Mouse (Mus musculus): ENCODE measurements around the gene Tnxb. TPM values are rescaled to one million over a fixed set of nuclear protein-coding genes. Genes with fewer than 3 reads are reported as not detected.

The Tnxb gene
- polyA plus RNA-seq, 1 experiment from 2014 or later = 0.38 TPM

- ATAC-seq (ENCODE audit: insufficient read depth) = no peak
- H3K4me3 ChIP-seq (ENCODE audit: low read depth, low read length) = no peak overlapping the region
- no peak overlapping the region for H3K9ac ChIP-seq
- H3K36me3 ChIP-seq (ENCODE audit: insufficient read depth) = no peaks in the 10 kb centered on the region
- H3K4me2 ChIP-seq = no peak overlapping the region
- H3K27ac ChIP-seq (ENCODE audit: low read depth) = no peak overlapping the region
- H3K27me3 ChIP-seq (ENCODE audit: insufficient read depth, low read length) = peaks cover 19% of the 10 kb centered on the region
- no peaks in the 10 kb centered on the region for H3K9me3 ChIP-seq (ENCODE audit: low read depth, low read length)
- 54% methylated on average over 1 of the region's 1 CpGs for WGBS
- TF ChIP-seq CTCF (IDR thresholded peaks at IDR 0.05; ENCODE audit: low read depth) = no peak
- no peak for DNase-seq
- H3K4me1 ChIP-seq (ENCODE audit: insufficient read depth) = no peaks in the 10 kb centered on the region; the same call in 1 of the 2 replicates
Measured at GRCm38 (mm10) chr17:34663558-34663957, 6.8 kb upstream of the Tnxb start.

GRCm38 (mm10) chr17:34664472-34664871 is 5.9 kb upstream of the Tnxb start:
- WGBS = 63% methylated on average over 7 of the region's 7 CpGs
- no peak for ATAC-seq (ENCODE audit: insufficient read depth)
- Histone ChIP-seq H3K36me3 (ENCODE audit: insufficient read depth) (no peaks in the 10 kb centered on the region), H3K4me1 (ENCODE audit: insufficient read depth) (no peaks in the 10 kb centered on the region; the same call in 1 of the 2 replicates), H3K4me3 (ENCODE audit: low read depth, low read length) (no peak overlapping the region), H3K27me3 (ENCODE audit: insufficient read depth, low read length) (peaks cover 14% of the 10 kb centered on the region), H3K9ac (no peak overlapping the region), H3K9me3 (ENCODE audit: low read depth, low read length) (no peaks in the 10 kb centered on the region), H3K27ac (ENCODE audit: low read depth) (no peak overlapping the region), H3K4me2 (no peak overlapping the region)
- TF ChIP-seq CTCF (IDR thresholded peaks at IDR 0.05; ENCODE audit: low read depth) = no peak
- no peak for DNase-seq

GRCm38 (mm10) chr17:34671151-34672066 is 1.1 kb downstream of the Tnxb start:
- Histone ChIP-seq H3K9me3 (ENCODE audit: low read depth, low read length) (no peaks in the 10 kb centered on the region), H3K4me3 (ENCODE audit: low read depth, low read length) (peak overlapping the region; percentile 33), H3K4me1 (ENCODE audit: insufficient read depth) (no peaks in the 10 kb centered on the region; the same call in 1 of the 2 replicates), H3K36me3 (ENCODE audit: insufficient read depth) (no peaks in the 10 kb centered on the region), H3K9ac (no peak overlapping the region; the same call in 1 of the 2 replicates), H3K4me2 (peak overlapping the region; percentile 64), H3K27ac (ENCODE audit: low read depth) (no peak overlapping the region), H3K27me3 (ENCODE audit: insufficient read depth, low read length) (peaks cover 59% of the 10 kb centered on the region)
- TF ChIP-seq CTCF (IDR thresholded peaks at IDR 0.05; ENCODE audit: low read depth) = peak; percentile 55
- DNase-seq (peak; percentile 54), ATAC-seq (ENCODE audit: insufficient read depth) (peak; percentile 26; the same call in 1 of the 2 replicates)
- 7% methylated on average over 93 of the region's 93 CpGs for WGBS

DNA sequence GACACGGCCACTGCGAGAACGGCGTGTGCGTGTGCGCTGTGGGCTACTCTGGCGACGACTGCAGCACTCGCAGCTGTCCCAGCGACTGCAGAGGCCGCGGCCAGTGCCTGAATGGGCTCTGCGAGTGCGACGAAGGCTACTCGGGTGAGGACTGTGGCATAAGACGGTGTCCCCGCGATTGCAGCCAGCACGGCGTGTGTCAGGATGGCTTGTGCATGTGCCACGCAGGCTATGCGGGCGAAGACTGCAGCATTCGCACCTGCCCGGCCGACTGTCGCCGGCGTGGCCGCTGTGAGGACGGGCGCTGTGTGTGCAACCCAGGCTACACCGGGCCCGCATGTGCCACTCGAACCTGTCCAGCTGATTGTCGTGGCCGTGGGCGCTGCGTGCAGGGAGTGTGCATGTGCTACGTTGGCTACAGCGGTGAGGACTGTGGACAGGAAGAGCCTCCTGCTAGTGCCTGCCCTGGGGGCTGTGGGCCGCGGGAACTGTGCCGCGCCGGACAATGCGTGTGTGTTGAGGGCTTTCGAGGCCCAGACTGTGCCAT is 2.0 kb downstream of the Tnxb start:
- DNase-seq (no peak), ATAC-seq (ENCODE audit: insufficient read depth) (no peak)
- no peaks in the 10 kb centered on the region; the same call in 1 of the 2 replicates for H3K4me1 ChIP-seq (ENCODE audit: insufficient read depth)
- 29% methylated on average over 49 of the region's 49 CpGs for WGBS
- H3K9ac ChIP-seq = no peak overlapping the region
- no peaks in the 10 kb centered on the region for H3K9me3 ChIP-seq (ENCODE audit: low read depth, low read length)
- no peaks in the 10 kb centered on the region for H3K36me3 ChIP-seq (ENCODE audit: insufficient read depth)
- peaks cover 61% of the 10 kb centered on the region for H3K27me3 ChIP-seq (ENCODE audit: insufficient read depth, low read length)
- no peak overlapping the region for H3K27ac ChIP-seq (ENCODE audit: low read depth)
- peak overlapping the region; percentile 33 for H3K4me3 ChIP-seq (ENCODE audit: low read depth, low read length)
- H3K4me2 ChIP-seq = peak overlapping the region; percentile 64
- no peak for TF ChIP-seq CTCF (IDR thresholded peaks at IDR 0.05; ENCODE audit: low read depth)

DNA sequence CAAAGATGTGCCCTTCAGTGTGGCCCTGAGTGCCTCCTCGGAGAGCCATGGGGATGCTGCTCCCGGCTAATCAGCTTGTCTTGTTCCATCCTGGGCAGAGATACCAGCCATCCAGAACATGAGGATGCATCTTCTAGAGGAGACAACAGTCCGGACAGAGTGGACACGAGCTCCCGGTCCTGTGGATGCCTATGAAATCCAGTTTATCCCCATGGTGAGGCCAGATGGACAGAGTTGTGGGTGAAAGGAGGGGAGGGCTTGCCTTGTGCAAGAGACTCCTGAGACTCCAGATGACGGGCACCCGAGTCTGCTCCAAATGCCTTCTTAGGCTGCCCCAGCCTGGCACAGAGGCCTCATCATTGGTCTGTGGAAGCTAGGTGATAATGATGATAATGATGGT is 2.8 kb downstream of the Tnxb start:
- DNase-seq = no peak
- Histone ChIP-seq H3K27ac (ENCODE audit: low read depth) (no peak overlapping the region), H3K4me3 (ENCODE audit: low read depth, low read length) (no peak overlapping the region), H3K4me2 (no peak overlapping the region), H3K36me3 (ENCODE audit: insufficient read depth) (no peaks in the 10 kb centered on the region), H3K9me3 (ENCODE audit: low read depth, low read length) (no peaks in the 10 kb centered on the region), H3K4me1 (ENCODE audit: insufficient read depth) (no peaks in the 10 kb centered on the region; the same call in 1 of the 2 replicates), H3K27me3 (ENCODE audit: insufficient read depth, low read length) (peaks cover 60% of the 10 kb centered on the region), H3K9ac (no peak overlapping the region)
- no peak for ATAC-seq (ENCODE audit: insufficient read depth)
- 84% methylated on average over 7 of the region's 7 CpGs for WGBS
- no peak for TF ChIP-seq CTCF (IDR thresholded peaks at IDR 0.05; ENCODE audit: low read depth)

DNA sequence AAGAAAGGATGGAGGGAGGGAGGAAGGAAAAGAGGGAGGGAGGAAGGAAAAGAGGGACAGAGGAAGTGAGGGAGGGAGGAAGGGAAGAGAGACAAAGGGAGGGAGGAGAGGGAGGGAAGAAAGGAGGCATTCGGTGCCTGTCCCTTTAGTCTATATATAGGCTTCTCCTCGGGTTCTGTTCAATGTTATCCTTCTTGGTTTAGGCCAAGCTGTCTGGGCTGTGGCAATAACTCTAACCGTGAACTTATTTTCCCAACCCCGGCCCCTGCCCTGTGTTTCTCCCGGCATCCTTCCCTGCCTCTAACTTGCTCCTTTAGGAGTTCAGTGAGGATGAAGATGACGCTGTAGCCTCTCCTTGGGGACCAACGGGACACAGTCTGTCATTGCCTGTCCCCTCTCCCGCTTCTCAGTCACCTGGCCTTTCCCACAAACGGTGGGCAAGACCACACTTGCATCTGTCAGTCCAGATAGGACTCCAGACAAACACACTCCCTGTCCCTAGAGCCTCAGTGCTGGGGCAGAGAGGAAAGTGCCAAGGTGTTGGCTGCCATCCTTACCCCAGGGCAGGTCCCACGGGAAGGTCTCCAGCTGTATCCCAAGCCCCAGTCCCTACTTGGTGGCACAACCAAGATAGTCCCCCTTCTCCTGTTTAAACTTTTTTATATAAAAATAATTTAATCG is 4.3 kb downstream of the Tnxb start:
- no peak overlapping the region for H3K4me3 ChIP-seq (ENCODE audit: low read depth, low read length)
- no peak for ATAC-seq (ENCODE audit: insufficient read depth)
- 39% methylated on average over 11 of the region's 11 CpGs for WGBS
- no peak overlapping the region for H3K27ac ChIP-seq (ENCODE audit: low read depth)
- H3K9ac ChIP-seq = no peak overlapping the region
- TF ChIP-seq CTCF (IDR thresholded peaks at IDR 0.05; ENCODE audit: low read depth) = no peak
- H3K36me3 ChIP-seq (ENCODE audit: insufficient read depth) = no peaks in the 10 kb centered on the region
- H3K27me3 ChIP-seq (ENCODE audit: insufficient read depth, low read length) = peaks cover 63% of the 10 kb centered on the region
- H3K9me3 ChIP-seq (ENCODE audit: low read depth, low read length) = no peaks in the 10 kb centered on the region
- no peak for DNase-seq
- no peak overlapping the region for H3K4me2 ChIP-seq
- H3K4me1 ChIP-seq (ENCODE audit: insufficient read depth) = no peaks in the 10 kb centered on the region; the same call in 1 of the 2 replicates
